Comparison of ENCODE assay signal across 1 mouse cellular context in the genomic region with DNA sequence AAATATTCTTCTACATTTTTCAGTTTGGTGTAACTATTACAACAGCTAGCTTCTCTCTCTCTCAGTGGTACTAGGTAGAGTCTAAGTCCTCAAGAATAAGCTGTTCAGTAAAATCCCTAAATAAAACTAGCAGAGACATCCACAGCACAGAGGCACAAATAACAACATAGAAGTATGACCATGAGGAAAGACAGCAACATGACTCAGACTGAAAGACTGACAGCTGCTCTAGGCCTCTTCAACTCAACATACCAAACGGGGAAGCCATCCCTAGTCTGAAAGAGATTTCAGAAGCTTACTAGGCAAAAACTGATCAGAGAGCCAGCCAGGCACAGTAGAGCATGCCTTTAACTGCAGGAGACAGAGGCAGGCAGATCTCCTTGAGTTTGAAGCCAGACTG.
TF ChIP-seq lines count a peak whose summit lies in the region.

No protein-coding gene starts in this region.

TF ChIP-seq in CH12.LX, 34 proteins besides CTCF, POLR2A, EP300 and RAD21 (continued from another document):
- peak; percentile 66 for TF ChIP-seq ETS1 (conservative IDR thresholded peaks at IDR 0.05; ENCODE audit: low read depth, low read length)
- no peak for TF ChIP-seq E2F4 (IDR thresholded peaks at IDR 0.05; ENCODE audit: insufficient replicate concordance, low read depth, low read length)
- no peak for TF ChIP-seq ZMIZ1 (IDR thresholded peaks at IDR 0.05; ENCODE audit: low read depth, low read length)
- TF ChIP-seq ZNF384 (IDR thresholded peaks at IDR 0.05; ENCODE audit: low read depth, low read length) = no peak
- peak; percentile 94 for TF ChIP-seq IRF4 (IDR thresholded peaks at IDR 0.05; ENCODE audit: low read depth, low read length)
- no peak for TF ChIP-seq MAX (IDR thresholded peaks at IDR 0.05; ENCODE audit: low read length)
- TF ChIP-seq USF1 (IDR thresholded peaks at IDR 0.05; ENCODE audit: low read depth, low read length) = no peak
- no peak for TF ChIP-seq GABPA (IDR thresholded peaks at IDR 0.05; ENCODE audit: insufficient replicate concordance, low read depth, low read length)
- no peak for TF ChIP-seq CHD2 (IDR thresholded peaks at IDR 0.05; ENCODE audit: low read length)
- TF ChIP-seq ELF1 (IDR thresholded peaks at IDR 0.05; ENCODE audit: low read depth, low read length) = no peak
- no peak for TF ChIP-seq NRF1 (IDR thresholded peaks at IDR 0.05; ENCODE audit: low read depth, low read length)
